Mouse (Mus musculus) limb, embryonic 10.5 days (tissue): ENCODE results near the gene Sstr4. TPM values are rescaled to one million over a fixed set of nuclear protein-coding genes. Genes with fewer than 3 reads are reported as not detected.

Experiments
- DNase-seq: peaks from one replicate; pipeline ENCODE4 v3.0.0-alpha.2; 2017; ENCODE audit warnings: low spot score
- H3K27ac ChIP-seq: fragments of 300-500 bp; sonication (generic); 2 replicates; pipeline ENCODE4 v1.5.1; 2016; ENCODE audit warnings: mild to moderate bottlenecking
- H3K27me3 ChIP-seq: fragments of 300-500 bp; sonication (generic); 2 replicates; pipeline ENCODE4 v1.6.1; 2016; ENCODE audit warnings: low read depth, mild to moderate bottlenecking; ENCODE audit not compliant: poor library complexity, severe bottlenecking
- H3K36me3 ChIP-seq: fragments of 300-500 bp; sonication (generic); 2 replicates; pipeline ENCODE4 v1.6.1; 2016; ENCODE audit warnings: mild to moderate bottlenecking, moderate library complexity
- H3K4me1 ChIP-seq: fragments of 300-500 bp; sonication (generic); 2 replicates; pipeline ENCODE4 v1.6.1; 2016
- H3K4me3 ChIP-seq: fragments of 300-500 bp; sonication (generic); 2 replicates; pipeline ENCODE4 v1.5.1; 2016; ENCODE audit warnings: mild to moderate bottlenecking, moderate library complexity
- H3K9me3 ChIP-seq: fragments of 300-500 bp; sonication (generic); replicated peaks from 2 replicates; pipeline ENCODE4 v1.6.1; 2016; ENCODE audit warnings: mild to moderate bottlenecking
- WGBS: fragments of 180-500 bp; shearing (Covaris S2); methylation state at CpG from one replicate; pipeline ENCODE4 v1.1.7; 2016; 5-methylcytosine and 5-hydroxymethylcytosine counted together
- polyA plus RNA-seq: library from polyadenylated mRNA; unstranded; fragments of >200 nt; fragmentation: Nextera tagmentation; extraction: Ambion mirVana; gene quantifications from 2 replicates; pipeline ENCODE4 v1.2.1, GENCODE M21; 2016

The Sstr4 gene
- polyA plus RNA-seq, 1 experiment from 2014 or later: 0.26 TPM

DNA sequence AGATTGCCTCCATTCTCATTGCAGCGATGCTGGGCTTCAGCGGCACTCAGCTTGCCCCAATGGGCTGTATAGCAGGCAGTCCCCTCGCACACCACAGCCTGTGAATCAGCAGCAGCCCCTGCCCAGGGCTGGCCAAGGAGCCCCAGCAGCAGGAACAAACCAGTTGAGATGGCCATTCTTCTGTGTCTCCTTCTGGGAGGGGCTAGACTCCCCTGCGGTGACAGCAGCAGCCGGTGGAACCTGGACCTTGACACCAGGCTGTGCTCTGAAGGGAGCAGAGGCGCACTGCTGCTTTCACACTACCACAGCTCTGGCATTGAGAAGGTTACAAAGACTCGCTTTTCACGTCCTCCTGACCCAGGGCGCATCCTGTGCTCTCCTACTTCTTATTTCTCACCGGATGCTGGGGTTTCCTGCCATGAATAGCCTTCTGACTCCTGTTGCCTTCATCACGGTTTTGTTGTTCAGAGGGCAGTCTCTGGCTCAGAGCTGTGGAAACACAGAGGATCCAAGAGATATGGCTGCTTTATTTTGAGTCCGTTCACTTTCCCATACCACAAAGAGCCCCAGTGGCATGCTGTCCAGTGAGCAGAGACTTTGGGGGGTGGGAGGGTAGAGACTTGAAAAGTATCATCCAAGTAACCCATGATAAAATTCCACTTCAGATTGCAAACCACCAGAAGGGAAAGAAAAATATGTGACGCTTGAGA lies 48.3 kb downstream of the Sstr4 start, which contains the start of gene Cd93:
Cd93 (minus strand) TSS at position 315 of the 710 bp plus-strand sequence.
- Histone ChIP-seq H3K27me3 (0 out of 2 replicates have a peak, but pooled peaks cover 4% of the 10 kb centered on the region), H3K36me3 (no peaks in the 10 kb centered on the region), H3K4me3 (peak within 1 kb of the TSS; percentile 18), H3K9me3 (no peaks in the 10 kb centered on the region), H3K27ac (peak within 1 kb of the TSS; percentile 68), H3K4me1 (no peaks in the 10 kb centered on the region)
- DNase-seq: no peak
- 57% methylated on average over 13 of the region's 13 CpGs for WGBS

DNA sequence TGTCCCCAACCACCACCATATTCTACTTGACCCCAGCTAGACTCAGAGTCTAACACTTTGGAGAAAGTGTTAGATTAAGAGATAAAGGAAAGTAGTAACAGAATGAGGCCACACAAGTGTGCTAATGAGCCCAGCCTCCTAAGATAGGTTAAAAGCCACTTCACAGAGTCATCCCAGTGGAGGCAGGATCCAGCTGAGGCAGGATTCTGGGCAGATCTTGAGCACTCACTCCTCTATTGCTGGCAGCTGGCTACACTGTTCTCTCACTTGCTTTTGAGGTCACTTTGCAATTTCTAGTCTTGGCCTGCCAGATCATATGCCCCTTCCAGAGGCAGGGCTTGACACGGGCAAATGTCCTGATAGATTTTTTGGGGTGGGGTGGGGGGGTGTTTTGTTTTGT lies 49.3 kb downstream of the Sstr4 start:
- Histone ChIP-seq H3K27me3 (0 out of 2 replicates have a peak, but pooled peaks cover 4% of the 10 kb centered on the region), H3K27ac (no peak overlapping the region), H3K9me3 (no peaks in the 10 kb centered on the region), H3K36me3 (no peaks in the 10 kb centered on the region), H3K4me1 (no peaks in the 10 kb centered on the region), H3K4me3 (no peak overlapping the region)
- 62% methylated on average over 1 of the region's 1 CpGs for WGBS
- no peak for DNase-seq

DNA sequence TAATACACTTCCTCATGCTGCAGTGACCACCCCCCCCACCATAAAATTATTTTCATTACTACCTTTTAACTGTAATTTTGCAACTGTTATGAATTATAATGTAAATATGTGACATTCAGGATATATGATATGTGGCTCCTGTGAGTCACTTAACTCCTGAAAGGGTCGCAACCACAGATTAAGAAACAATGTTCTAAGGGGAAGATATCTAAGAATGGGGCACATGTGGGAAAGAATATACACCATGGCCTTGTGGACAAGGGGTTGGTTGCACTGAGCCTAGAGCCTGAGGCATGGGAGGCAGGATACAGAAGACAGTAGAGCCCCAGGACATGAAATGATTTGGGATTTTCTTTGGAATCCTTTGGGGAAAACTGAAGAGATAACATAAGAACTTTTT lies 50.5 kb downstream of the Sstr4 start:
- Histone ChIP-seq H3K9me3 (no peaks in the 10 kb centered on the region), H3K4me1 (no peaks in the 10 kb centered on the region), H3K27me3 (0 out of 2 replicates have a peak, but pooled peaks cover 4% of the 10 kb centered on the region), H3K4me3 (no peak overlapping the region), H3K36me3 (no peaks in the 10 kb centered on the region), H3K27ac (no peak overlapping the region)
- WGBS: 93% methylated on average over 1 of the region's 1 CpGs
- no peak for DNase-seq

Other genes with a start within 250 kb of the Sstr4 start
- 2.8 and 4.0 TPM in 2 replicates for gene Thbd, start 12.8 kb downstream of the Sstr4 start, polyA plus RNA-seq
- 5.0 and 5.5 TPM in 2 replicates for gene Cd93, start 48.2 kb downstream of the Sstr4 start, polyA plus RNA-seq